Mouse (Mus musculus) CD4-positive, CD25-positive, alpha-beta regulatory T cell, adult 2 months (primary cell): ENCODE results near the gene Myo16.

Source experiments
- DNase-seq: peaks from one replicate; pipeline ENCODE4 v3.0.0-alpha.2; 2012; ENCODE audit warnings: low read depth, low spot score

Myo16 gene

GRCm38 (mm10) chr8:10625262-10625661 is 471.6 kb downstream of the Myo16 start:
- no peak for DNase-seq

- no peak for DNase-seq
Observed at GRCm38 (mm10) chr8:10628725-10629124, 475.0 kb downstream of the Myo16 start.

DNA sequence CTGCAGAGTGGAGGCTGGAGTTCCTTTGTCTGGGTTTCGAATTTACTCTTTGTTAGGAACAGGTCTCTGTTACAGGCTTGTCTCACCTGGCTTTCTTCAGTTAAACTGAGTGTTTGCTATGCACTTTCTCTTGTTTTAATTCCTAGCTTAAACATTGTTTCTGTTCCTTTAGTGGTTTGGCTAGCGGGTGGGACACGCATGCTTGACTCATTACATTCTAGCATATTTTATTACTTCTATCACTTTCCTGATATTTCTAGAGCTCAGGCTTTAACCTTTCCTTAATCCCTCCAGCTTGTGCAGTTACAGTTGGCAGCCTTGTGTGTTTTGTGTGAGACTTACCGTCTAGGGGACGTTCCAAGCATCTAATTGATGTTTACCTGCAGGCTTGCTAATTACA is 476.2 kb downstream of the Myo16 start:
- DNase-seq: no peak

DNA sequence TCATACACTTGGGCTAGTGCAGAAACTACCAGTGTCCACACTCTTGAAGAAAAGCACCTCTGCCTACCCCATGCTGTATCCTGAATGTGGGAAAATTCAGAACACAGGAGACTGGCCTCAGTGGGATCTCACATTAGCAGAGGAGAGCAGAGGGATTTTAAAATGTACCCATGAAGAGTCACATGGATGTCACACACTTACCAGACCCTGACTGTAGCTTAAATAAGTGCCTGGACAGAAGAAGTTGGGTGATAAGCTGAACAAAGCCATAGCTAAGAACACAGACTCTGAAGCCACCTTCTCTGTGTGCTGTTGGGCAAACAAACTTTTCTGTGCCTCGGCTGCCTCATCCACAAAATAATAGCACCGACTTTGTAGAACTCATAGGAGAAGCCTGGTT is 477.3 kb downstream of the Myo16 start:
- no peak for DNase-seq

GRCm38 (mm10) chr8:10632603-10633002 is 478.9 kb downstream of the Myo16 start:
- DNase-seq: no peak

DNA sequence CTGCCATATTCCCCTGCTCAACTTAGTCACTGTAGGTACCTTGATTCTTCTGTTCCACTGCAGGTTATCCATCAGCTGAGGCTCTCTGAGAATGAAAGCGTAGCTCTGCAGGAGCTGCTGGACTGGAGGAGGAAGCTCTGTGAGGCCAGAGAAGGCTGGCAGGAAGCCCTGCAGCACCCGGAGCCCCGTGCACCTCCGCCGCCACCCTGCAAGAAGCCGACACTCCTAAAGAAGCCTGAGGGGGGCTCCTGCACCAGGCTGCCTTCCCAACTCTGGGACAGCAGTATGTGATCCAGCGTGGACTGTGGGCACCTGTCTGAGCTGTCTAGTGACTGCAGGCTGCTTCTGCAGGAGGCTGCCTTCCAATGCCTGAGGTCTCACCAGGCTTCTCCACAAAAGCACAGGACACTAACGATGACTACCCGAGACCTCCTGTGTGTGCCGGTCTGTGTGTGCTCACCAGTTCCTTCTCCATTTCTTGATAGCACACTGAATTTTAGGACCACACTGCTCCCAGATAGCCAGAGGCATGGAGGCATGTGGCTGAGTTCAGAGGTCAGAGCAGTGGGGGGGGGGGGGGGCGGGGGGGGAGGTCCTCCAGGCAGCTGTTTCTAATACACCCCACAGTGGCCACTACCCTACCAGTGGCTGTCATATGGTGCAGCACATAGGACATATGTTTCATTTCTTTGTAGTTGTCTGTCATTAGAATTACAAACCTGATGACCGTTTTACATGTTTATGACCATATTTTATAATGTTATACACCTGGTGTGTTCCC is 479.8 kb downstream of the Myo16 start:
- no peak for DNase-seq

GRCm38 (mm10) chr8:10634421-10634820 is 480.7 kb downstream of the Myo16 start:
- no peak for DNase-seq

DNA sequence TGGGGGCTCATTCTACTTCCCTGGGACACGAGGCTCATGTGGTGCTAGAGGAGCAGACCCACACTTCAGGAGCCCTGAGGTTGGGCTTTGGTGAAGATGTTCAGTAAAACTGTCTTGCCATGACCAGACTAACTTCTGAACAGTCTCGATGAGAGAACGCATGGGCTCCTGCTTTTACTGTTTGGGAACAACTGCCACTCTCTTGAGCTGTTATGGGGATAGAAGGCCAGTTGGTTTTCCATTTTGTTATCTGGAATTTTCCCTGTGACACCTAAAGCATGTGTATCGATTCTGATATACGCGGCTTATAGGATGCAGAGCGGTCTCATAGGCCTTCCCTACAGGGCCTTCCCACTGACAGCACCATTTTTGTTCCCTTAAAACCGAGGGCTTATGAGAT is 485.2 kb downstream of the Myo16 start:
- DNase-seq: no peak

DNA sequence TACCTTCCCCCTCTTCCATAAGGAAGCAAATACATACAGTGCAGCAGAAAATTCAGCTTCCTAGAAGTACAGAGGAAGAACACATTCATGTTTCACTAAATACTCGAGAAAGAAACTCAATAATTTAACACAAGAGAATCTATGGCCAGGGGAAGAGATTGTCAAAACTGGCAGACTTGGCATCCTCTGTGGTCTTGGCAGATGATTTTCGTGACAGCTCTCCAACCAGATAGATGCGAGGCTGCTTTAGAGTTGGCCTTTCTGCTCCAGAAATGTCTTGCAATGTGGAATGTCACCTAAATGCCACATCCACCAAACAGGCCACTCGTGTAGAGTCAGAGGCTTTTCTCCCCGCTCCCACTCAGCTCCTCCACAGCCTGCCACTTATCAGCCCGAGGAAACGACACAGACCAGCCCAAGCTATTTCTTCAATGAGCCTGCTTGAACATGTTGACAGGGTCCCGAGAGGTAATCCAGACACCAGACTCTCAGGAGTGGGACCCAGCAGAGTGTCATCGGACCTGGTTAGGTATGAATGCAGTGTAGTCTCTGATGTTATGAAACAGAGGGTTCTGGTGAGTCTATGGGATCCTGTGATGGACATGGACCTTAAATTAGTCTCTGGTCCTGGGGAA is 486.6 kb downstream of the Myo16 start:
- no peak for DNase-seq

DNA sequence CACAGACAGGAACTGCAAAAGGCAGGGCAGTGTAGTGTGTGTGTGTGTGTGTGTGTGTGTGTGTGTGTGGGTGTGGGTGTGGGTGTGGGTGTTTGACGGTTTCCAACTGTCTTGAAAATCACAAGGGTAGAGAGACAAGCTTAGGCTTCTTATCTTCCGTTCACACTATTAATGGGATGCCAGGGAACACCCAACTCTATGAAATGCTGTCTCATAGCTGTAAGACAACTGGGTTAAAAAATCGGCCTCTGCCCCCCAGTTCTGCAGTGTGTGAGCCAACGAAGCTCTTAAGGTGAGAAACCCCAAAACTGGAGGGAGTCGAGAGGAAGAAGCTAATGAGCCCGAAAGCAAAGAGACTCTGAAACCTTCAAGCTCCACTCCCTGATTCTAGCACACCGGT is 487.1 kb downstream of the Myo16 start:
- no peak for DNase-seq

- no peak for DNase-seq
Observed at GRCm38 (mm10) chr8:10641343-10641742, 487.6 kb downstream of the Myo16 start.

DNA sequence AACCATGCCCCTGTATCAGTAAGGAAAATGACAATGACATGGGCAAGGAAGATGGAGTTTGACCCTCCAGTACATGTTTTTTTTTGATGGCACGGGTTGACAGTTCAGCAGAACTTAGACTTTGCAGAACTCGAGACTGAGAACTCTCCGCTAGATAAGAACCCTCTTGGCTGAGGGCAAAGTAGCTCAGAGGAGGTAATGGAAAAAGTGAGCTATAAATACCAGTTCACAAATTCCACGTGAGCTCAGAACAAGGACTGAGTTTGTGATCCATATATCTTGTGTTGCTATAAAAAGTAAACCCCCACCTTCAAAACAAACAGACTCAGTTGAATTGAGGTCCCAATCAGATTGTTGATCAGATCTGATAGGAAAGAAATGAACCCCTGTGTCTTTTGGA is 489.5 kb downstream of the Myo16 start:
- DNase-seq: no peak

- no peak for DNase-seq
Observed at GRCm38 (mm10) chr8:10644481-10644880, 490.8 kb downstream of the Myo16 start.

GRCm38 (mm10) chr8:10645740-10646139 is 492.0 kb downstream of the Myo16 start:
- no peak for DNase-seq

GRCm38 (mm10) chr8:10646485-10646884 is 492.8 kb downstream of the Myo16 start:
- no peak for DNase-seq

- DNase-seq: no peak
Observed at GRCm38 (mm10) chr8:10651546-10652315, 498.0 kb downstream of the Myo16 start.

DNA sequence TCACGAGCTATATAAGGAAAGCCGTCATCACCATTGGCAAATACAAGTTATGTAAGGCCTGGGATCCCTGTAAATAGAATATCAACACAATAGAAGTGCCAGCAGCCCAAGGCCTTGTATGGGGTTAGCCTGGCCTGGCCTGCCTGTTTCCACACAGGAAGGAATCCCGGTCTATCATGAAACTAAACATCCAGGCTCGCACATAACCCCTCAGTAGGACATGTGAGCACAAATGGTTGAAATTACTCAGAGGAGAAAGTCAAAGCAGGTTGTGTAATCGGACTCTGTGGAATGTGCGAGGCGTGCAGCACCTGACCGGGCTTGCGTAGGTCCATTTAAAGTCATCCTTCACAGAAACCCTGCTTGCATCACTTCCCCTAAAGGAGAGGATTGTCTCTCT is 499.6 kb downstream of the Myo16 start:
- DNase-seq: no peak

DNA sequence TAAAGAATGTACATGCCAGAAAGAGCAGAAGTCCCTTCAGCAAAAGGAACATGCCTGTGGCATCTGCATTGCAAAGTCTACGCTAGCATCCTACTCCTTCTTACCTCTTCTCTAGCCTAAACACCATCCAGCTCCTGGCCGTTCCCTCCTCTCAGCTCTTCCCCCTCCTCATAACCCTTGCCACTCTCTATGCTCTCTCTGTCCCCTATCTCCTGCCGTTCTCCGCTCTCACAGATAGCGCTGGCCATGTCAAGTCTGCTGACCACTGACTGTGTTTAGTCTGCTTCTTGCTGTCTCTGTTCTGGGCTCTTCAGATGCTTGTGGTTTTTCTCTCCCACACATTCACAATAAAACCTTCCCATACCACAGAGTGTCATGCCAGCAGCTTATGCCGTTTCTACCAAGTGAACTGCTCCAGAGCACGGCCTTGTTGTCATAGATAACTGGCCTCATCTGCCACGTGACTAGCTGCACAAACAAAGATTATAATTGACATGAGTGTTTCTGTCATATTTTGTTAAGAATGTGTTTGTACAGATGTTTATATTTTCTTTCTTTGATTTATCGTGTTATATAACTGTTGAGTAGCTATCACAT is 501.3 kb downstream of the Myo16 start:
- DNase-seq: no peak

GRCm38 (mm10) chr8:10663770-10664470 is 510.2 kb downstream of the Myo16 start:
- DNase-seq: no peak

DNA sequence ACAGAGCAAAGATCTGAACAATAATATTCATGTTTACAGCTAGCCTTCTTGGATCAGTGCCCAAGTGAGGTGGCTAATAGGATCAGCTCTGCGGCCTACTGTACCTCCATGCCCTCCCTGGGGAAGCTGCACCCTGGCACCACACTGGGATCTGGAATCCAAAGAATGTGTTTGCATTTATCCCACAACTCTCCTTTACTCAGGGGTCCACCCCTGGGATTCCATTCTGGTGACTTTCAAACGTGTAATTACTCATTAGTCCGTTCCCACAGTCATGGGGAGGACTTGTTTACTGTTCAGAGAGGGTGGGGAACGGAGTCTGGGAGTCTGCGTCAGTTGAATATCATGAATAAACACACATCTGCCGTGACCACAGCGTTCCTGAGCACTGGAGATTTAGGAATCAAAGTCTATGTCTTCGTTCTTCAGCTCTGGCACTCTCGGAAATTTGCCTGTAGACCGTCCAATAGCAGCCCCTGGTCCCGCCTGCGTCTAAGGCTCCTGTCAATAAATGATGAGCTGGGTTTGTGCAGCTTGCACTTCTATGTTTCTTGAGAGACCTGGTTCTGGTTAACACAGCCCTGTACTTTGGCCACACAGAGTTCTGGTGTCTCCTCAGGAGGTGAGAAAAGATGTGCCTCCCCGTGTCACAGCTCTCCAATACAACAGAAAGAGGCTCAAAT is 511.3 kb downstream of the Myo16 start:
- DNase-seq: no peak

DNA sequence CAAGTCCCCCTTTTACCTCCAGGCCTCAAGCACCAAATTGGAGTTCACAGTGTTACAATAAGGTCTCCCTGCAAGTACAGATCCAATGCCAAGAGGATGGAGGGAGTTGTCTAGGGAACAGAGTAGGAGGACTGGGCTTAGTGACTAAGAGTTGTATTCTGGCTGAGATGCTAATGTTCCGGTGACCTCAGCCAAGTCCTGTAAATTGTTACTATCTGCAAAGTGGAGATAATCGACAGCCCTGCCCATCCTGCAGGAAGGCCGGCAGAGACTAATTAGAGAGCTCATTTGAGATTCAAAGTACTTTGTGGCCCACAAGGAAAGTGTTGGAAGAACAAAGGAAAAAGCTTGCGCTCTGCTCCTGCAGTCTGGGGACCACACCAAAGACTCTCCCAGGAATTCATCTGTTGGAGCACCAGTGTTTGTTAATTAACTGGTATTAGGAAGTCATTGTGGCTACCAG is 512.1 kb downstream of the Myo16 start:
- no peak for DNase-seq
